Mouse (Mus musculus) skeletal muscle tissue, adult 2 months (tissue): ENCODE measurements around the gene Aif1l.

ENCODE experiments used
- DNase-seq: peaks from one replicate; pipeline ENCODE4 v3.0.0-alpha.2; 2012; ENCODE audit warnings: low read depth, low spot score

Aif1l gene

GRCm38 (mm10) chr2:32008716-32009115, 58.8 kb downstream of the Aif1l start:
- no peak for DNase-seq

DNA sequence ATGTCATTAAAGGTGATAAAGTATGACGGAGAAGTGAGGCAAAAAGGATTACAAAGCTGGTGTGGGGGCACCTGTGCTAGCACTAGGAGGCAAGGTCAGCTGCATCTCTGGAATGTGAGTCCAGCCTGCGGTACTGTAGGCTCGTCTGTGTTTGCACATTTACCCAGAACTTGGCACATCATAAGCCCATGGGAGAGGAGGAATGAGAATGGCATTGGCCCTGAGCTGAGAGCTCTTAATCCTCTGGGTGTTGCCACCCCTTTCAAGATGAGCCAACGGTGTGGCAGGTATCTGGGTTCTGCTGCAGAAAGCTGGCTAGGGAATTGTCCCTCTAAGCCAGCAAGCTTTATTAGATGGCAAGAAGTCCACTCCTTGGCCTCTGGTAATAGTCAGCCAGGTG, 69.8 kb downstream of the Aif1l start:
- peak; percentile 7 for DNase-seq

GRCm38 (mm10) chr2:32020229-32020628, 70.3 kb downstream of the Aif1l start:
- DNase-seq = no peak
